Mouse (Mus musculus) hindbrain, embryonic 11.5 days (tissue): ENCODE measurements at regions not wholly inside any gene's neighbourhood (a gene's known extent, or its start where the extent isn't known, plus 50 kb on each side); places are given as distances from the start of the nearest gene placed in this dataset.
A peak's percentile ranks its signal among the peaks of the same experiment; 100 is the strongest.

Experiments
- ATAC-seq: fragments of 200-750 bp; cut with Nextera tagmentation; 2 replicates; pipeline ENCODE4 v1.8.0; 2017; ENCODE audit warnings: mild to moderate bottlenecking, moderate TSS enrichment, moderate library complexity; ENCODE audit not compliant: low FRiP score
- DNase-seq: peaks from one replicate; pipeline ENCODE4 v3.0.0-alpha.2; 2015; ENCODE audit warnings: low spot score
- H3K27ac ChIP-seq: fragments of 300-500 bp; sonication (generic); 2 replicates; pipeline ENCODE4 v1.5.1; 2014; ENCODE audit warnings: mild to moderate bottlenecking, low read depth, low read length
- H3K27me3 ChIP-seq: fragments of 300-500 bp; sonication (generic); 2 replicates; pipeline ENCODE4 v1.6.1; 2014; ENCODE audit warnings: mild to moderate bottlenecking, low read length, moderate library complexity, mixed read lengths; ENCODE audit not compliant: control insufficient read depth, insufficient read depth
- H3K36me3 ChIP-seq: fragments of 300-500 bp; sonication (generic); 2 replicates; pipeline ENCODE4 v1.6.1; 2014; ENCODE audit warnings: mild to moderate bottlenecking, low read length, moderate library complexity, mixed read lengths; ENCODE audit not compliant: control insufficient read depth, insufficient read depth
- H3K4me1 ChIP-seq: fragments of 300-500 bp; sonication (generic); replicated peaks from 2 replicates; pipeline ENCODE4 v1.6.1; 2014; ENCODE audit warnings: low read length, mixed read lengths; ENCODE audit not compliant: control insufficient read depth, insufficient read depth
- H3K4me2 ChIP-seq: fragments of 300-500 bp; sonication (generic); replicated peaks from 2 replicates; pipeline ENCODE4 v1.6.1; 2014; ENCODE audit warnings: mild to moderate bottlenecking, low read depth, low read length
- H3K4me3 ChIP-seq: fragments of 300-500 bp; sonication (generic); 2 replicates; pipeline ENCODE4 v1.5.1; 2014; ENCODE audit warnings: low read depth, low read length
- H3K9ac ChIP-seq: fragments of 300-500 bp; sonication (generic); 2 replicates; pipeline ENCODE4 v1.6.1; 2014; ENCODE audit warnings: low read depth, low read length
- H3K9me3 ChIP-seq: fragments of 300-500 bp; sonication (generic); 2 replicates; pipeline ENCODE4 v1.6.1; 2016; ENCODE audit warnings: low read length; ENCODE audit not compliant: control insufficient read depth
- WGBS: fragments of 180-500 bp; shearing (Covaris S2); extraction: QIAGEN DNeasy Blood & Tissue Kit; methylation state at CpG from one replicate; pipeline ENCODE4 v1.1.7; 2014; 5-methylcytosine and 5-hydroxymethylcytosine counted together

DNA sequence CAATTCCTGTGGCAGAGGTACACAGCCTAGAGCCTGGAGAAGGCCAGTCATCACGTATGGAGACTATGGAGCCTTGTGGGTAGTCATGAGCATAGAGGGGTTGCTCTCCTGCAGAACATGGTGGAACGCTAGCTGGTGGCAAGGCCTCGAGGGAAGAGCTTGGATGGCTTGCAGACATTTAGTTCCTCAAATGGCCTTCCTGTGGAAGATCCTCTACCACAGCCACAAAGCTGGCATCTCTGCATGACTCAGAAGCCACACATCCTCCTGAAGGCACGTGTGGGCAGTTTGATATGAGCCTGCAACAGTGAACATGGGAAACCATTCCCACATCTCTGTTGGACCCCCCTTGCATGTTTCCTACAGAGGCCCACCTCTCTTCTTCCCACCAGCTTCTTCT is 547.9 kb upstream of the Lrrc6 start:
- H3K4me2 ChIP-seq: no peak overlapping the region
- H3K4me1 ChIP-seq: no peaks in the 10 kb centered on the region
- 90% methylated on average over 4 of the region's 4 CpGs for WGBS
- H3K9ac ChIP-seq: no peak overlapping the region
- no peaks in the 10 kb centered on the region for H3K9me3 ChIP-seq
- no peak for ATAC-seq
- H3K27me3 ChIP-seq: no peaks in the 10 kb centered on the region
- no peaks in the 10 kb centered on the region for H3K36me3 ChIP-seq
- H3K4me3 ChIP-seq: no peak overlapping the region
- no peak for DNase-seq
- H3K27ac ChIP-seq: no peak overlapping the region

DNA sequence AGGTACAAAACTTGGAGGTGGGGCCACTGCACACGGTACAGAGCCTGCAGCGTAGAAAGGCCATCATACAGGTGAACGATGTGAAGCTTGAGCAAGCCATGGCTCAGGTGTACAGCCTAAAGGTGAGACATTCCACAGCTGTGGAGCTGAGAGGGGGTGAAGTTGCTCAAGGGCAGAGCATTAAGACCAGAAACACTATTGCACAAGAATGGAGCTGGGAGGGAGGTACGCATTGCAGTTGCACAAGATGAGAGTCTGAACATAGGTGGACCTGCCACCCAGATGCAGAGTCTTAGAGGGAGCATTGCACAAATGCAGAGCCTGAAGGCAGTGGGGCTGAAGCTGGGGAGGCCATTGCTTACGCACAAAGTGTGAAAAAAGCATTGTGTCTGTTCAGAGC is 547.4 kb upstream of the Lrrc6 start:
- ATAC-seq (no peak), DNase-seq (no peak)
- H3K36me3 ChIP-seq: no peaks in the 10 kb centered on the region
- H3K4me2 ChIP-seq: no peak overlapping the region
- H3K9me3 ChIP-seq: no peaks in the 10 kb centered on the region
- H3K27ac ChIP-seq: no peak overlapping the region
- 96% methylated on average over 5 of the region's 5 CpGs for WGBS
- H3K9ac ChIP-seq: no peak overlapping the region
- no peak overlapping the region for H3K4me3 ChIP-seq
- H3K4me1 ChIP-seq: no peaks in the 10 kb centered on the region
- H3K27me3 ChIP-seq: no peaks in the 10 kb centered on the region

DNA sequence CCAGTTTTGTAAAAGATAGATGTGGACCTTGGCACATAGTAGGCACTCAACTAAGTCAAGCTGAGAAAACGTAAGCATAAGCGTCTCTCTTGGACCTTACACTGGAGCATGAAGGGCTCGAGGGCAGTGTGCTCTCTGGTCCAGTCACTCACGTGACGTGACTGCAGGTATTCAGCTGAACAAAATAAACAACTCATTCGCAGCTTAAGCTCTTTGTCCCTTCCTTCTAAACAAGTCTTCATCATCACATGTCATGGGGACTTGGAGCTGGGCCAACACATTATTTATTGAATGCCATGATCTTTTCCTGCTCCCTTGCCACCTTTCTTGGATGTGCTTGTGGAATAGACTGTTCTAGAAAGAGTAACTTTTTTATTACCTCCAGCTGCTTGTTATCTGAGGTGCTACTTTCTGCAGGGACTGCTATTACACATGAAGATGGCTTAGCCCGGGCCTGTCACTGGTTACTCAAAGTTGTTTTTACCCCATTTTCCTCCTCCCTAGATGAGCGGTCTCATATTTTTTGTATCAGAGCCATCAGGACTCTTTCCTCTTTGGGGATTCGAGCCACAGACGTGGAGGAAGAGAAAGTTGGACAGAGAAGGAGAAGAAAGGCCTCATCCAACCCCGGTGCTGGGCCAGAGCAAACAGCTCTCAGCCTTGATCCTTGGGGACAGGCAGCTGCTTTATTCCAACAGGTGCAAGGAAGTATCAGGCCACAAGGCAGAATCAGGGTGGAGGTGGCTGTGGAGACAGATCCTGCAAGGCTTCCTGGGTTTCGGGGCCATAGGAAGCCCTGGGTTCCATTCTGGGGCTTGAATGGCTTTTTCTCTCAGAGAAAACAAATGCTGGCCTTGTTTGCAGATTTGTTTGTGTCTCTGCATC is 545.5 kb upstream of the Lrrc6 start:
- no peaks in the 10 kb centered on the region for H3K4me1 ChIP-seq
- DNase-seq: no peak
- 80% methylated on average over 12 of the region's 12 CpGs for WGBS
- no peak overlapping the region for H3K9ac ChIP-seq
- no peaks in the 10 kb centered on the region for H3K9me3 ChIP-seq
- no peak overlapping the region for H3K4me3 ChIP-seq
- H3K27me3 ChIP-seq: no peaks in the 10 kb centered on the region
- ATAC-seq: no peak
- H3K27ac ChIP-seq: no peak overlapping the region
- H3K4me2 ChIP-seq: no peak overlapping the region
- no peaks in the 10 kb centered on the region for H3K36me3 ChIP-seq

DNA sequence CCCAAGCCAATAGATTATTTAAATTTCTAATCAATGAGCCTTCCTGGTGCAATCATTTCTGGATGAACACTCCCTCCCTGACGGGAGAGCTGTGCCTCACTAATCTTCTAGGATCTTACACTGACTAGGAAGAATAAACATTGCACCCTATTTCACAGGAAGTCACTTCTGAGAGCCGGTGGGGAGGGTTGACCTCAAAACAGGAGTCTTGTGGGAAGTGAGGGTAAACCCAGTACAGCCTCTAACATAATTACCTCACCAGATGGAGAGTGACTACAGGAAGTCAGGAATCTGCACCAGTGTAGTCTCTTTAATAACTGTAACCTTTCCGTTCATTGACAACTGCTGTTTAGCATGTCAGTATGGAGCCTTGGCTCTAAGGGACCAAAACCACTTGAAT is 544.6 kb upstream of the Lrrc6 start:
- DNase-seq: no peak
- no peaks in the 10 kb centered on the region for H3K27me3 ChIP-seq
- no peak overlapping the region for H3K4me3 ChIP-seq
- H3K9ac ChIP-seq: no peak overlapping the region
- H3K4me2 ChIP-seq: no peak overlapping the region
- H3K36me3 ChIP-seq: no peaks in the 10 kb centered on the region
- ATAC-seq: no peak
- H3K27ac ChIP-seq: no peak overlapping the region
- no peaks in the 10 kb centered on the region for H3K4me1 ChIP-seq
- 64% methylated on average over 3 of the region's 3 CpGs for WGBS
- H3K9me3 ChIP-seq: no peaks in the 10 kb centered on the region

DNA sequence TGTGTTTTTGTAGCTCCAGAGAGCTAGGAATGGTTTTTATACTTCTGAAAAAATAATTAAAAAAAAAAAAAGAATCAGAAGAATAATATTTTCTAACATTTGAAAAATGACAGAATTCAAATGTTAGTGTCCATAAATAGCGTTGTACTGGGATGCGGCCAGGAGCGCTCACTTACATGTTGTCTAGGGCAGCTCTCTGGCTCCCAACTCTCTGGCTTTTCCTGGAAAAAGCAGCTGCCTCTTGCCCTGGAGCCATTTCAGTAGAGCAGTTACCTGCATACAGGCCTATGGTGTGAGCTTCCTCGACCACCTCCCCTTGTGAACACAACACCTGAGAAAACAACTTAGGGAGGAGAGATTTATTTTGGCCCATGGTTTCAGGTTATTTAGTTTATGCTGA is 544.1 kb upstream of the Lrrc6 start:
- Histone ChIP-seq H3K4me3 (no peak overlapping the region), H3K4me1 (no peaks in the 10 kb centered on the region), H3K4me2 (no peak overlapping the region), H3K27ac (no peak overlapping the region), H3K36me3 (no peaks in the 10 kb centered on the region), H3K27me3 (no peaks in the 10 kb centered on the region), H3K9ac (no peak overlapping the region), H3K9me3 (no peaks in the 10 kb centered on the region)
- 90% methylated on average over 4 of the region's 4 CpGs for WGBS
- ATAC-seq (no peak), DNase-seq (no peak)

DNA sequence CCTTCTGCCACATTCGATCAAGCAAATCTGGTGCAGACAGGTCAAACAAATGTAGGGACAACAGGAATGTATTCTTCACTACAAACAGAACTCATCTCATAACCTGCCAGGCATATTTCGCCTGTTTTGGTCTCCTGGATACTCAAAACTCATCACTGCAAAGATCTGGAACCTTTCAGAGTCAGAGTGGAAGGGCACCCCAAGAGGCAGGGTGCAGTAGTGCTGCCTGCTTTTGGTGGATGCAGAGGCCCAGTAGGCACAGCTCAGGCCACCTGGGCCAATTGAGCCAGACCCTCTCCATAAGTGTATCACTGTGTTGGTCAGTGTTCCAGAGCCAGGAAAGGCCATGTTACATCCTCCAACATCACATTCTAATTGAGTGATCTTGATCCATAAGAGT is 541.4 kb upstream of the Lrrc6 start:
- WGBS: 79% methylated on average over 2 of the region's 2 CpGs
- H3K4me1 ChIP-seq: no peaks in the 10 kb centered on the region
- no peak overlapping the region for H3K4me3 ChIP-seq
- no peaks in the 10 kb centered on the region for H3K27me3 ChIP-seq
- no peaks in the 10 kb centered on the region for H3K36me3 ChIP-seq
- H3K9ac ChIP-seq: no peak overlapping the region
- ATAC-seq: no peak
- H3K4me2 ChIP-seq: no peak overlapping the region
- H3K9me3 ChIP-seq: no peaks in the 10 kb centered on the region
- no peak for DNase-seq
- H3K27ac ChIP-seq: no peak overlapping the region

DNA sequence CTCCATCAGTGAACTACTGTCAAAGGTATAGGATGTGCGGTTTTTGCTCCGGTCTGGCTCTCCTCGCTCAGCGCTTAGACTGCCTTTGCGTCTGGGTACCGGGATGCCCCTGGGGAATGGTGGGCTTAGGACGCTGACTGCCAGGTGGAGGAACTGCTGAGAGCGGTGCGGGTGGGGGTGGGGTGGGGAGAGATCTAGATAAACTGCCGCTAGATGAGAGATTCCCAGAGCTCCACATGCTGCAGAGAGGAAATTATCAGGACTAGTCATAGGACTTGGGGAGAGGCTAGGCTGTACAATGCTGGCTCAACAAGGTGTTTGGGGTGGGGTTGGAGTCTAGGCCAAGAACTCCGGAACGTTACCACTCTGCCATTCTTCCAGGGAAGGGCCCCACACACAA is 539.5 kb upstream of the Lrrc6 start:
- Histone ChIP-seq H3K9me3 (no peaks in the 10 kb centered on the region), H3K4me1 (no peaks in the 10 kb centered on the region), H3K27ac (no peak overlapping the region), H3K4me2 (0 out of 2 replicates have a peak overlapping the region, but pooled peaks have one; percentile 46), H3K9ac (no peak overlapping the region), H3K4me3 (no peak overlapping the region), H3K36me3 (no peaks in the 10 kb centered on the region), H3K27me3 (no peaks in the 10 kb centered on the region)
- DNase-seq (peak; percentile 8), ATAC-seq (no peak)
- WGBS: 57% methylated on average over 12 of the region's 12 CpGs

DNA sequence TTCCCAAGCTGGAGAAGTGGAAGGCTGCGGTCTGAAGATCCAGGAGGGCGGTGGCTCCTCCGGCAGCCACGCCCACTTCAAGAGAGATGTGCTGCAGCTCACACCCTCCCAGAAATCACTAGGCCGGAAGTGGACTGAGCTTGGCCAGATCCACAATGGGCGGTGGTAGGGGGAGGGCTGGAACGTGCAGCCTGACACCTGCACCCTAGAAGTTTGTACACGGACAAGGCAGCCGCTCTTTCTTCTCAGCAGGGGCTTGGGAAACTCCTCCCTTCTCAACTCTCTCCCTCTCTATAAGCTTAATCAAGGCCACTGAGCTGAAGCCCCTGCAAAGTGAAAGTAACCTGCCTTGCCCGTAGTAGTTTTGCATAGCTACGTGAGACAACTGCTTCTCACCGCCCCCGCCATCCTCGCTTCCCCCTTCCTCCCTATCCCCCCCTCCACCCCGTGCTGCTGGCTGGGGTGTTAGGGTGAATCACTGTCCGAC is 538.8 kb upstream of the Lrrc6 start:
- peak; percentile 71 for DNase-seq
- no peaks in the 10 kb centered on the region for H3K9me3 ChIP-seq
- no peaks in the 10 kb centered on the region for H3K27me3 ChIP-seq
- H3K36me3 ChIP-seq: no peaks in the 10 kb centered on the region
- no peak overlapping the region for H3K27ac ChIP-seq
- peak overlapping the region; percentile 46 for H3K4me2 ChIP-seq
- H3K4me3 ChIP-seq: peak overlapping the region; percentile 31
- peak overlapping the region; percentile 32 for H3K9ac ChIP-seq
- 6% methylated on average over 16 of the region's 16 CpGs for WGBS
- no peaks in the 10 kb centered on the region for H3K4me1 ChIP-seq
- peak; percentile 89 for ATAC-seq

DNA sequence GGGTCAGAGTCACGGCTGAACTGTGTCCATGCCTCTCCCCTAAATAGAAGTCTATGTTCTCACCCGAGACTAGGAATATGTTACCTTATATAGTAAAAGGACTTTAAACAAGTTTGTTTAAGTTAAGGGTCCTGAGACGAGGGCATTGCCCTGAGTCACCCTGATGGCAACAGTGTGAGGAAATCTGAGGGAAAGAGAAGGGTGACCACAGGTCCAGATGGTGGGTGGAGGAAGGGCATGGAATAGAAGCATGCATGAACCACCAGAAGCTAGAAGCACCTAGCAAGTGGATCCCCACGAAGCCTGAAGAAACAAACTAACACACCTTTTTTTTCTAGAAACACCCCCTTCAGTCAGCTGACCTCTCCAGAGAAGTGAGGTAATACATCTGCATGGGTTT is 536.9 kb upstream of the Lrrc6 start:
- H3K9ac ChIP-seq: no peak overlapping the region
- no peak overlapping the region for H3K4me2 ChIP-seq
- H3K27me3 ChIP-seq: no peaks in the 10 kb centered on the region
- no peak overlapping the region for H3K27ac ChIP-seq
- no peak overlapping the region for H3K4me3 ChIP-seq
- WGBS: 83% methylated on average over 4 of the region's 4 CpGs
- ATAC-seq (no peak), DNase-seq (no peak)
- H3K4me1 ChIP-seq: no peaks in the 10 kb centered on the region
- no peaks in the 10 kb centered on the region for H3K36me3 ChIP-seq
- H3K9me3 ChIP-seq: no peaks in the 10 kb centered on the region
